Mouse (Mus musculus): ENCODE measurements around the gene Vps52.

DNA sequence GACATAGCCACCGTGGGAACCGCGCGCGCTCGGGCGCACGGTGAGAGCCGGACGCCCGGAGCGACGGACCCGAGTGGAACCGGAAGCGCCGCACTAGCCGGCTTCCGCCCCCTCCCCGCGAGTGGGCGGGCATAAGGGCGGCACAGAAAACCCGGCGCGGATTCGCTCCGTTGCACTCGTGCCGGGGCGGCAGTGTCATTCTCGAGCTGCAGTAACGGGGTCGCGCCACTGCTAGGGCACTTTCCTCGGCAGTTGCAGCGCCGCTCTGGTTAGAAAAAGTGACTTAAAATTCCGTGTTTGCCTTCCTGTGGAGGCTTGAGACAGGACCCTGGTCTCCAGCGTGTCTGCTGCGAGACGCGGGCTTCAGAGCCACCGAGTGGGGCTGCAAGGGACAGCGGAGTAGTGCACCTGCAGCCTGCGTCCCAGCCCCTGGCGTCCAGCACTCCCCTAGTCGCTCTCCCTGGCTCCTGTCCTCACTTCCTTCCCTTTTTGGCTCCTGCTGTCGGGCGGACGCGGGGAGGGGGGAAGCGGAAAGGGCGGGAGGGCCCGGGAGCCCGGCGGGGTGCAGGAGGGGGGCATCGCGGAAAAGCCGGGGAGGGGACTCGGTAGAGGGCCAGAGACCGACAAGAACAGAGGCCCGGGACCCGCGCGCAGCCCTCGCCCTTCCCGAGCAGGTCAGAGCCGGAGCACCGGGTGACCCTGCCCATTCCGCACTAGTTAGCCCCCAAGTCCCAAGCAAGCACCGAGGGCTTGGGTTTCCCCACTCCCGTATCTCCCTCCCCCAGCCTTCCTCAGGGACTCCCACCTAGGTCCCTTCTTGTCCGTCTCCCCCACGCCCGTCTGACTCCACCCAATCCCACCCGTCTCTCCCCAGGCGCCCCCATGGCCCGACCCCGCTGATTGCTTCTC is 26.0 kb upstream of the Vps52 start, which contains the start of gene Rgl2:
- peak; percentile 100 for TF ChIP-seq TCF12 (IDR thresholded peaks at IDR 0.05; ENCODE audit: low read depth, low read length)
- peak; percentile 76 for TF ChIP-seq UBTF (IDR thresholded peaks at IDR 0.05; ENCODE audit: low read depth, low read length)
- peak; percentile 72 for TF ChIP-seq POLR2A (IDR thresholded peaks at IDR 0.05; ENCODE audit: low read depth, low read length)
- TF ChIP-seq EP300 (IDR thresholded peaks at IDR 0.05; ENCODE audit: low read length) = no peak
- no peak for TF ChIP-seq CHD1 (IDR thresholded peaks at IDR 0.05; ENCODE audit: low read depth, low read length)
- TF ChIP-seq ZC3H11A (IDR thresholded peaks at IDR 0.05; ENCODE audit: low read depth, low read length) = no peak
- peak in 1 of 2 experiments; percentile 15; a peak in 1 of 4 replicates for TF ChIP-seq CTCF (conservative IDR thresholded peaks at IDR 0.05 in 1 of 2, IDR thresholded peaks at IDR 0.05 in 1 of 2; ENCODE audit: low read depth in 2 of 2, low read length in 2 of 2)

Data from CH12.LX (cell line).